Mouse (Mus musculus): ENCODE data around the gene Actn3. TPM values are rescaled to one million over a fixed set of nuclear protein-coding genes. Genes with fewer than 3 reads are reported as not detected.

Gene Actn3
- total RNA-seq, 2 experiments from 2014 or later = 0.38 to 2.2 TPM

Other genes starting within 250 kb of the Actn3 start
- under 1 TPM; 0.12 to 0.68 TPM for gene Gm960, start 179.2 kb downstream of the Actn3 start, total RNA-seq (2021)
- gene Sptbn2, start 166.7 kb downstream of the Actn3 start, total RNA-seq (2021) = under 1 TPM; 0.25 to 0.33 TPM
- 1 to 10 TPM; 7.5 to 8.3 TPM for gene Rbm4b, start 121.4 kb downstream of the Actn3 start, total RNA-seq (2021)
- gene Rbm4, start 84.0 kb downstream of the Actn3 start, total RNA-seq (2021) = 10 to 100 TPM; 46.1 to 48.4 TPM
- 10 to 100 TPM; 21.8 to 24.1 TPM for gene Gm21992, start 66.3 kb downstream of the Actn3 start, total RNA-seq (2021)
- 10 to 100 TPM; 34.0 to 39.3 TPM for gene Rbm14, start 66.3 kb downstream of the Actn3 start, total RNA-seq (2021)
- gene Ccs, start 38.6 kb downstream of the Actn3 start, total RNA-seq (2021) = 10 to 100 TPM; 31.4 to 31.7 TPM
- under 1 TPM in 1 of 2 experiments, not detected in 1; 0.11 TPM for gene Ccdc87, start 38.5 kb downstream of the Actn3 start, total RNA-seq (2021)
- 10 to 100 TPM; 24.9 to 25.9 TPM for gene Ctsf, start 22.8 kb downstream of the Actn3 start, total RNA-seq (2021)
- gene Zdhhc24, start 759 bp upstream of the Actn3 start, total RNA-seq (2021) = 1 to 10 TPM; 4.8 to 5.2 TPM
- 1 to 10 TPM; 4.3 to 4.6 TPM for gene Bbs1, start 28.7 kb upstream of the Actn3 start, total RNA-seq (2021)
- 10 to 100 TPM; 39.7 to 40.2 TPM for gene Dpp3, start 50.4 kb upstream of the Actn3 start, total RNA-seq (2021)
- gene Peli3, start 65.2 kb upstream of the Actn3 start, total RNA-seq (2021) = 1 to 10 TPM in 1 of 2 experiments, under 1 TPM in 1; 0.71 to 1.2 TPM
- gene Mrpl11, start 84.2 kb upstream of the Actn3 start, total RNA-seq (2021) = 10 to 100 TPM; 60.9 to 63.8 TPM
- under 1 TPM; 0.57 to 0.68 TPM for gene Npas4, start 112.4 kb upstream of the Actn3 start, total RNA-seq (2021)
- 10 to 100 TPM; 20.0 to 20.8 TPM for gene Slc29a2, start 146.0 kb upstream of the Actn3 start, total RNA-seq (2021)
- gene B4gat1, start 160.9 kb upstream of the Actn3 start, total RNA-seq (2021) = 10 to 100 TPM; 33.0 to 36.8 TPM
- 1 to 10 TPM; 1.6 to 2.0 TPM for gene AC124502.3, start 161.0 kb upstream of the Actn3 start, total RNA-seq (2021)
- 10 to 100 TPM; 16.7 to 18.2 TPM for gene Brms1, start 163.4 kb upstream of the Actn3 start, total RNA-seq (2021)
- 1 to 10 TPM; 2.2 to 2.9 TPM for gene Rin1, start 172.6 kb upstream of the Actn3 start, total RNA-seq (2021)
- gene Cd248, start 190.2 kb upstream of the Actn3 start, total RNA-seq (2021) = 10 to 100 TPM; 25.8 to 27.1 TPM
- gene Tmem151a, start 207.6 kb upstream of the Actn3 start, total RNA-seq (2021) = 1 to 10 TPM; 3.8 to 4.1 TPM
- 10 to 100 TPM; 70.2 to 72.5 TPM for gene Yif1a, start 210.6 kb upstream of the Actn3 start, total RNA-seq (2021)
- gene Cnih2, start 220.6 kb upstream of the Actn3 start, total RNA-seq (2021) = 1 to 10 TPM; 1.8 to 2.1 TPM
- 100 to 1,000 TPM; 188 to 191 TPM for gene Rab1b, start 229.2 kb upstream of the Actn3 start, total RNA-seq (2021)
- gene Klc2, start 240.7 kb upstream of the Actn3 start, total RNA-seq (2021) = 10 to 100 TPM; 43.7 to 43.8 TPM